Mouse (Mus musculus) intestine, embryonic 15.5 days (tissue): ENCODE measurements around the gene Tlk2. TPM values are rescaled to one million over a fixed set of nuclear protein-coding genes. Genes with fewer than 3 reads are reported as not detected.

ENCODE experiments used
- ATAC-seq: fragments of 200-750 bp; cut with Nextera tagmentation; 2 replicates; pipeline ENCODE4 v1.8.0; 2017; ENCODE audit warnings: moderate TSS enrichment, moderate library complexity
- H3K27ac ChIP-seq: fragments of 300-500 bp; sonication (generic); 2 replicates; pipeline ENCODE4 v1.5.1; 2015; ENCODE audit warnings: mild to moderate bottlenecking, inconsistent platforms
- H3K27me3 ChIP-seq: fragments of 300-500 bp; sonication (generic); replicated peaks from 2 replicates; pipeline ENCODE4 v1.6.1; 2015; ENCODE audit warnings: inconsistent platforms
- H3K36me3 ChIP-seq: fragments of 300-500 bp; sonication (generic); 2 replicates; pipeline ENCODE4 v1.6.1; 2015; ENCODE audit warnings: inconsistent platforms
- H3K4me1 ChIP-seq: fragments of 300-500 bp; sonication (generic); replicated peaks from 2 replicates; pipeline ENCODE4 v1.6.1; 2015; ENCODE audit warnings: inconsistent platforms
- H3K4me2 ChIP-seq: fragments of 300-500 bp; sonication (generic); replicated peaks from 2 replicates; pipeline ENCODE4 v1.6.1; 2015; ENCODE audit warnings: mild to moderate bottlenecking, inconsistent platforms
- H3K4me3 ChIP-seq: fragments of 300-500 bp; sonication (generic); replicated peaks from 2 replicates; pipeline ENCODE4 v1.5.1; 2015; ENCODE audit warnings: inconsistent platforms
- H3K9ac ChIP-seq: fragments of 300-500 bp; sonication (generic); 2 replicates; pipeline ENCODE4 v1.6.1; 2015; ENCODE audit warnings: inconsistent platforms
- H3K9me3 ChIP-seq: fragments of 300-500 bp; sonication (generic); 2 replicates; pipeline ENCODE4 v1.6.1; 2016; ENCODE audit warnings: inconsistent platforms
- WGBS: fragments of 180-500 bp; shearing (Covaris S2); methylation state at CpG from one replicate; pipeline ENCODE4 v1.1.7; 2015; 5-methylcytosine and 5-hydroxymethylcytosine counted together
- polyA plus RNA-seq: library from polyadenylated mRNA; unstranded; fragments of >200 nt; fragmentation: Nextera tagmentation; extraction: Ambion mirVana; gene quantifications from 2 replicates; pipeline ENCODE4 v1.2.1, GENCODE M21; 2015

Tlk2 gene
- polyA plus RNA-seq, 1 experiment from 2014 or later = 12.7 TPM

DNA sequence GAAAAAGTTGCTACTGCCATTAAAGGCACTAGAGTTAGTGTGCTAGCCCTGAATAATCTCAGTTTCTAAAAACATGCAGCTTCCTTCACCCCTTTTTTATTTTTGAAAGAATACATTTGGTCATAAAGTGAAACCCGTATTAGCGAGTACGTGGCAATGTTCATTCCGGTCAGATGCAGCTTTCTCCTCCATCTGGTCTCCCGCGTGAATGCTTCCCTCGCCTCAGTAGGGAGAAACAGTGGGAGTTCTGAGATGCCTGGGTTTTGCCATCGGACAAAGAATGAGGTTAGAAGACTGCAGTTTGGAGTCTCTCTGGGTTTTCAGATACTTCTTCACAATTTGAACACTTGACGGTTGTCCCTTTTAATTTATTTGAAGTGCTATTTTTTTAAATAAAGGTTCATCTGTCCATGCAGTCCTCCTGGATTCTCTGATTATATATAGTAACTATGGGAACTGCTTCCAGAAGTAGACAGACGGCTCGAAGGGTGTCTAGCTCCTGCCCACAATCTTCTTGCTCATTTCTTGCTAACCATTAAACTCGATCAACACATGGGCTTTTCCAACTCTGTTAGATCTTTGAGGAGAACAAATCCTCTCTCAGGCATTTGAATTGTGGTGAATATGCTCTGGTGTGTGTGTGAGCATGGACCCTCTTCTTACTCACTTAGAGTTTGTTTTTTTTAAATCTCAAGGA is 103.3 kb downstream of the Tlk2 start:
- Histone ChIP-seq H3K4me1 (peaks cover 5% of the 10 kb centered on the region), H3K36me3 (peaks cover 7% of the 10 kb centered on the region; the same call in 1 of the 2 replicates), H3K4me2 (no peak overlapping the region), H3K27ac (no peak overlapping the region), H3K9ac (no peak overlapping the region), H3K4me3 (no peak overlapping the region), H3K9me3 (no peaks in the 10 kb centered on the region), H3K27me3 (no peaks in the 10 kb centered on the region)
- no peak for ATAC-seq
- WGBS = 86% methylated on average over 12 of the region's 12 CpGs

- Histone ChIP-seq H3K27ac (no peak overlapping the region), H3K4me3 (no peak overlapping the region), H3K9ac (no peak overlapping the region), H3K27me3 (no peaks in the 10 kb centered on the region), H3K4me1 (peaks cover 5% of the 10 kb centered on the region), H3K9me3 (no peaks in the 10 kb centered on the region), H3K36me3 (peaks cover 7% of the 10 kb centered on the region; the same call in 1 of the 2 replicates), H3K4me2 (no peak overlapping the region)
- 53% methylated on average over 2 of the region's 2 CpGs for WGBS
- no peak for ATAC-seq
Observed at GRCm38 (mm10) chr11:105282460-105282859, 103.9 kb downstream of the Tlk2 start.

- Histone ChIP-seq H3K9me3 (no peaks in the 10 kb centered on the region), H3K27me3 (no peaks in the 10 kb centered on the region), H3K4me1 (peaks cover 5% of the 10 kb centered on the region), H3K9ac (no peak overlapping the region), H3K36me3 (peaks cover 7% of the 10 kb centered on the region; the same call in 1 of the 2 replicates), H3K4me3 (no peak overlapping the region), H3K4me2 (no peak overlapping the region), H3K27ac (no peak overlapping the region)
- no peak for ATAC-seq
- 93% methylated on average over 9 of the region's 9 CpGs for WGBS
Observed at GRCm38 (mm10) chr11:105283016-105283415, 104.4 kb downstream of the Tlk2 start.

DNA sequence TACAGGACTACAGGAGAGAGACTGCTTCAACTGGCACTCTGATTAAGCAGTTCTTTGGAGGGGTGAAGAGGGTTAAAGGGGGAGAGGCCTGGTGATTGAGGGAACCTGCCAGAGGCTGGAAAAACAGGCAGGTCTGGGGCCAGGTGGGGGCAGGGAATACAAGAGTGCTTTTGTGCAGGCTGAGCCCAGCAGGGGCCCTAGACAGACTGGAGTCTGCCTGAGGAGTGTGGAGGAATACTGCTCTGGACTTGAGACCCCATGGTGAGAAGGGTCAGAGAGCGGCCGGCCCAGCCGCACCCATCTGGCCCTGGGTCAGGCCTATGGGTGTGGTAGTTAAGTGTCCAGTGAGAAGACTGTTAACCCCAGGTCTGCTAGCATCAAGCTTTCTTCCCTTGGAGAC is 107.1 kb downstream of the Tlk2 start:
- H3K4me1 ChIP-seq = peaks cover 5% of the 10 kb centered on the region
- H3K36me3 ChIP-seq = peaks cover 7% of the 10 kb centered on the region; the same call in 1 of the 2 replicates
- H3K27ac ChIP-seq = no peak overlapping the region
- 32% methylated on average over 3 of the region's 3 CpGs for WGBS
- no peaks in the 10 kb centered on the region for H3K9me3 ChIP-seq
- no peaks in the 10 kb centered on the region for H3K27me3 ChIP-seq
- H3K9ac ChIP-seq = no peak overlapping the region
- no peak overlapping the region for H3K4me3 ChIP-seq
- ATAC-seq = peak; percentile 83
- H3K4me2 ChIP-seq = no peak overlapping the region

DNA sequence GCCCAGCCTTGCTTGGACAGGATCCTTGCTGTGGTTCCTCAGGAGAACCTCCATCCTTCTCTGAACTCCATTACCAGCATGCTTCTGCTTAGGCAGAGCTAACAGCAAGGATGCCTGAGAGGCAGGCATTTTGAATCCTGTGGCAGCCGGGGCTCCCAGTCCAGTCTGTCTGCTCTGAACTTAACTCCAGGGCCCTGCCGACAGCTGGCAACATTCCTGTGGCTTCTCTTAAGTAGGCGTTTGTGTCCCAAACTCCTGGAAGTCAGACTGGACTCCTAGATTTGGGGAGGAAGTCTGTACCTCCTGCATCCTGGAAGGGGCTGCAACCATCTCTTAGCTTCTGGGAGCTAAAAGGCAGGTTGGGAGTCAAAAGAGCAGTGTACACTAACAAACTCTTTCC is 110.8 kb downstream of the Tlk2 start:
- Histone ChIP-seq H3K27me3 (0 out of 2 replicates have a peak, but pooled peaks cover 7% of the 10 kb centered on the region), H3K9me3 (no peaks in the 10 kb centered on the region), H3K4me2 (no peak overlapping the region), H3K36me3 (no peaks in the 10 kb centered on the region), H3K27ac (no peak overlapping the region), H3K4me1 (peaks cover 29% of the 10 kb centered on the region), H3K9ac (no peak overlapping the region), H3K4me3 (no peak overlapping the region)
- WGBS = 50% methylated on average over 3 of the region's 3 CpGs
- ATAC-seq = no peak

- peak overlapping the region; percentile 79 for H3K4me2 ChIP-seq
- 0 out of 2 replicates have a peak, but pooled peaks cover 7% of the 10 kb centered on the region for H3K27me3 ChIP-seq
- H3K36me3 ChIP-seq = no peaks in the 10 kb centered on the region
- H3K4me1 ChIP-seq = peaks cover 27% of the 10 kb centered on the region
- WGBS = 15% methylated on average over 10 of the region's 10 CpGs
- no peak for ATAC-seq
- H3K4me3 ChIP-seq = peak overlapping the region; percentile 58
- H3K9me3 ChIP-seq = no peaks in the 10 kb centered on the region
- H3K9ac ChIP-seq = peak overlapping the region; percentile 59
- H3K27ac ChIP-seq = peak overlapping the region; percentile 90
Observed at GRCm38 (mm10) chr11:105291681-105292123, 113.1 kb downstream of the Tlk2 start.

- under 1% methylated on average over 63 of the region's 75 CpGs for WGBS
- H3K36me3 ChIP-seq = no peaks in the 10 kb centered on the region
- H3K9me3 ChIP-seq = no peaks in the 10 kb centered on the region
- H3K9ac ChIP-seq = peak within 1 kb of the TSS; percentile 59
- H3K4me1 ChIP-seq = peaks cover 27% of the 10 kb centered on the region
- H3K27ac ChIP-seq = peak within 1 kb of the TSS; percentile 90
- peak within 1 kb of the TSS; percentile 58 for H3K4me3 ChIP-seq
- 0 out of 2 replicates have a peak, but pooled peaks cover 7% of the 10 kb centered on the region for H3K27me3 ChIP-seq
- peak; percentile 83 for ATAC-seq
- peak within 1 kb of the TSS; percentile 79 for H3K4me2 ChIP-seq
Observed at GRCm38 (mm10) chr11:105292124-105293071, 113.8 kb downstream of the Tlk2 start, which contains the start of gene Mrc2. Mrc2 (plus strand) TSS chr11:105292643.

GRCm38 (mm10) chr11:105293101-105293581 is 114.5 kb downstream of the Tlk2 start:
- WGBS = 2% methylated on average over 26 of the region's 26 CpGs
- Histone ChIP-seq H3K27ac (peak overlapping the region; percentile 90), H3K4me1 (peaks cover 27% of the 10 kb centered on the region), H3K36me3 (no peaks in the 10 kb centered on the region), H3K4me3 (peak overlapping the region; percentile 58), H3K4me2 (peak overlapping the region; percentile 79), H3K27me3 (0 out of 2 replicates have a peak, but pooled peaks cover 7% of the 10 kb centered on the region), H3K9me3 (no peaks in the 10 kb centered on the region), H3K9ac (peak overlapping the region; percentile 34)
- ATAC-seq = peak; percentile 66

GRCm38 (mm10) chr11:105293901-105294494 is 115.4 kb downstream of the Tlk2 start:
- Histone ChIP-seq H3K27ac (peak overlapping the region; percentile 60), H3K27me3 (0 out of 2 replicates have a peak, but pooled peaks cover 7% of the 10 kb centered on the region), H3K36me3 (no peaks in the 10 kb centered on the region), H3K4me3 (peak overlapping the region; percentile 58), H3K4me2 (peak overlapping the region; percentile 79), H3K9ac (peak overlapping the region; percentile 51), H3K9me3 (no peaks in the 10 kb centered on the region), H3K4me1 (peaks cover 27% of the 10 kb centered on the region)
- WGBS = 18% methylated on average over 9 of the region's 9 CpGs
- no peak for ATAC-seq

DNA sequence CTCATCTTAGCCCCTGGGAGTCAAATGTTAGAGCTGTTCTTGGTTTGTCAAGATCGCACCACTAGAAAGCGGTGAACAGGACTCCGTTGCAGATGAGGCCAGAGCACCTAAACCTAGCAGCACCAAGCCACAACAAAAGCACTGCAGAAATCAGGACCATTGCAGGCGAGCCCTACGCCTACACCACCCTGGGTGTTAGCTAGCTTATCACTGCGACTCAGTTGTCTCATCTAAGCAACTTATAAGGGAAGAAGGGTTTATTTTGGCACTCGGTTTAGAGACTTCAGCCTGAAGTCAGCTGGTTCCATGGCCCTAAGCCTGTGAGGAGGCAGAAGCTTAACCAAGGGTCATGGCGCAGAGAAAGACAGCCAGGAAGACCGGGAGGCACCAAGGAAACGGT is 117.5 kb downstream of the Tlk2 start:
- no peak overlapping the region for H3K27ac ChIP-seq
- WGBS = 93% methylated on average over 10 of the region's 10 CpGs

DNA sequence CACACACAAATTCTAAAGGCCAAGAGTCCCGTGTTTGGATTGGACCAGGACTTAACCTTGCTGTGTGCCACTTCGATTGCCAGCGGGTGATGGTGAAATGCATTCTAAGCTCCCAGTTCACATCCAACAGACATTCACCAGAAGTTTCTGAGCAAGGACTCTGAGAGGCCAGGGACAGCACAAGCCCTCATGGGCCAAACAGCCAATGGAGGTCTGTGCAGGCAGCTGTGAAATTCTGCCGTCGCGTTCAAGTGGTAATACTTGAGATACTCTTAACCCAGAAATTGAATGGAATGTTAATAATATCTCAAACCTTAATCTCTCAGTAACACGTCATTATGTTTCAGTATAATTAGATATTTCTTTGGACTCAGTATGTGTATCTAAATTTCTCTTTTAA is 131.6 kb downstream of the Tlk2 start:
- no peaks in the 10 kb centered on the region for H3K27me3 ChIP-seq
- H3K27ac ChIP-seq = no peak overlapping the region
- no peak overlapping the region for H3K4me2 ChIP-seq
- H3K4me1 ChIP-seq = peaks cover 22% of the 10 kb centered on the region
- ATAC-seq = no peak
- H3K36me3 ChIP-seq = no peaks in the 10 kb centered on the region
- H3K9ac ChIP-seq = no peak overlapping the region
- WGBS = 88% methylated on average over 7 of the region's 7 CpGs
- no peak overlapping the region for H3K4me3 ChIP-seq
- H3K9me3 ChIP-seq = no peaks in the 10 kb centered on the region

More for the DNA sequence above, 117.5 kb downstream of the Tlk2 start:
- Histone ChIP-seq H3K36me3 (no peaks in the 10 kb centered on the region), H3K27me3 (0 out of 2 replicates have a peak, but pooled peaks cover 7% of the 10 kb centered on the region), H3K9ac (no peak overlapping the region), H3K4me3 (no peak overlapping the region), H3K4me1 (peaks cover 23% of the 10 kb centered on the region), H3K9me3 (no peaks in the 10 kb centered on the region), H3K4me2 (no peak overlapping the region)
- ATAC-seq = no peak
